Mouse (Mus musculus) intestine, postnatal 0 days (tissue): ENCODE measurements around the gene Lsm7. TPM values are rescaled to one million over a fixed set of nuclear protein-coding genes. Genes with fewer than 3 reads are reported as not detected.

Source experiments
- ATAC-seq: fragments of 200-750 bp; cut with Nextera tagmentation; 2 replicates; pipeline ENCODE4 v1.8.0; 2017; ENCODE audit warnings: mild to moderate bottlenecking, moderate TSS enrichment, moderate library complexity
- H3K27ac ChIP-seq: fragments of 300-500 bp; sonication (generic); 2 replicates; pipeline ENCODE4 v1.5.1; 2014; ENCODE audit warnings: mild to moderate bottlenecking, low read depth, low read length, moderate library complexity
- H3K27me3 ChIP-seq: fragments of 300-500 bp; sonication (generic); replicated peaks from 2 replicates; pipeline ENCODE4 v1.6.1; 2014; ENCODE audit warnings: low read length, mixed read lengths; ENCODE audit not compliant: control insufficient read depth, insufficient read depth
- H3K36me3 ChIP-seq: fragments of 300-500 bp; sonication (generic); 2 replicates; pipeline ENCODE4 v1.6.1; 2014; ENCODE audit warnings: mild to moderate bottlenecking, moderate library complexity; ENCODE audit not compliant: control insufficient read depth, insufficient read depth
- H3K4me1 ChIP-seq: fragments of 300-500 bp; sonication (generic); replicated peaks from 2 replicates; pipeline ENCODE4 v1.6.1; 2014; ENCODE audit warnings: antibody characterized with exemption, low read length, mixed read lengths; ENCODE audit not compliant: control insufficient read depth, insufficient read depth
- H3K4me2 ChIP-seq: fragments of 300-500 bp; sonication (generic); replicated peaks from 2 replicates; pipeline ENCODE4 v1.6.1; 2014; ENCODE audit warnings: low read depth, mild to moderate bottlenecking, moderate library complexity
- H3K4me3 ChIP-seq: fragments of 300-500 bp; sonication (generic); 2 replicates; pipeline ENCODE4 v1.5.1; 2014; ENCODE audit warnings: low read depth, low read length
- H3K9ac ChIP-seq: fragments of 300-500 bp; sonication (generic); 2 replicates; pipeline ENCODE4 v1.6.1; 2014; ENCODE audit warnings: mild to moderate bottlenecking, low read depth, low read length
- H3K9me3 ChIP-seq: fragments of 300-500 bp; sonication (generic); 2 replicates; pipeline ENCODE4 v1.6.1; 2016; ENCODE audit warnings: mixed run types; ENCODE audit not compliant: control insufficient read depth
- CTCF ChIP-seq: sonication (generic); IDR thresholded peaks from 2 replicates; pipeline ENCODE4 v1.5.1; 2016; ENCODE audit warnings: low read depth, mild to moderate bottlenecking, control low read depth, antibody characterized with exemption, moderate library complexity
- WGBS: fragments of 180-500 bp; shearing (Covaris S2); extraction: QIAGEN DNeasy Blood & Tissue Kit; methylation state at CpG from one replicate; pipeline ENCODE4 v1.1.7; 2014; 5-methylcytosine and 5-hydroxymethylcytosine counted together
- polyA plus RNA-seq: library from polyadenylated mRNA; unstranded; fragments of >200 nt; fragmentation: Nextera tagmentation; extraction: Ambion mirVana; gene quantifications from 2 replicates; pipeline ENCODE4 v1.2.1, GENCODE M21; 2015

The Lsm7 gene
- polyA plus RNA-seq, 1 experiment from 2014 or later = 130 TPM

DNA sequence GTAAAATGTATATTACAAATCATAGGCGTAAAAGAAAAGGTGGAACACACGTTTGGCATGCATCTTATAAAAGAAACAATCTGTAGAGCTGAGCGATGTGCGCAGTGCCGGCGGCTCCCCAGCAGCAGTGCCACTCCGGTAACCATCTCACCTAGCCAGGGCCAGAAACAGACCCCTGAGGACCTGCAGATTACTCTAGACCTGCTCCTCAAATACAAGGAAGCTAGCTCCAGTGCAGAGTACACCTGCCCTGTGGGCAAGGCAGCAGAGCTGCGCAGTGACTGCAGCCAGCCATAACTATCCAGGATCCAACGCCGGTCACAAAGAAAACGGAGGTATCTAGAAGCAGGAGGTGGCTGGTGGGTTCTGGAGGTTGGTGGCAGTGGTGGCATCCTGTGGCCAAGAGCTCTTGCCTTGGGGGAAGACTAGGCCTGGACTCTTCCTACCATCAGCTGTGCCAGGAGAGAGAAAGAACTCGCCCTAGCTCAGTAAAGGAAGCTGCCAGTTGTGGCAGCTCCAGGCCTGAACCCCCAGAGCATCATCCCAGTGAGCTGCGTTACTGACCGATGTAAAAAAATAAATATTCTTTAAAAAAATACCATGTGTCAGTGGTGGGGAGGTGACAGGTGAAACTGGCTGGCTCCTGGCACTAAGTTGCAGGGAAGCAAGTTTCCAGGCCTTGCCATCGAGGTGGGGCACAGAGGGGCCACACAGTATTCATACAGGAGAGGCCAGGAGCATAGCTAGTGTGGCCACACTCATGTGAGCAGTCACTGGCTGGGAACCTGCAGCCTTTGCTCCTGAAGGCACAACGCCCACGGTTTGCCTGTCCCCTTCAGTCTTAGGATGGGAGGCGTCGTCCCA is 46.6 kb upstream of the Lsm7 start:
- Histone ChIP-seq H3K9me3 (no peaks in the 10 kb centered on the region), H3K27me3 (no peaks in the 10 kb centered on the region), H3K4me1 (peaks cover 11% of the 10 kb centered on the region), H3K27ac (peak overlapping the region; percentile 28; the same call in 1 of the 2 replicates), H3K36me3 (peaks cover 36% of the 10 kb centered on the region), H3K9ac (no peak overlapping the region), H3K4me3 (no peak overlapping the region), H3K4me2 (peak overlapping the region; percentile 35; the same call in 1 of the 2 replicates)
- WGBS = 85% methylated on average over 19 of the region's 19 CpGs
- TF ChIP-seq CTCF = no peak
- no peak for ATAC-seq

DNA sequence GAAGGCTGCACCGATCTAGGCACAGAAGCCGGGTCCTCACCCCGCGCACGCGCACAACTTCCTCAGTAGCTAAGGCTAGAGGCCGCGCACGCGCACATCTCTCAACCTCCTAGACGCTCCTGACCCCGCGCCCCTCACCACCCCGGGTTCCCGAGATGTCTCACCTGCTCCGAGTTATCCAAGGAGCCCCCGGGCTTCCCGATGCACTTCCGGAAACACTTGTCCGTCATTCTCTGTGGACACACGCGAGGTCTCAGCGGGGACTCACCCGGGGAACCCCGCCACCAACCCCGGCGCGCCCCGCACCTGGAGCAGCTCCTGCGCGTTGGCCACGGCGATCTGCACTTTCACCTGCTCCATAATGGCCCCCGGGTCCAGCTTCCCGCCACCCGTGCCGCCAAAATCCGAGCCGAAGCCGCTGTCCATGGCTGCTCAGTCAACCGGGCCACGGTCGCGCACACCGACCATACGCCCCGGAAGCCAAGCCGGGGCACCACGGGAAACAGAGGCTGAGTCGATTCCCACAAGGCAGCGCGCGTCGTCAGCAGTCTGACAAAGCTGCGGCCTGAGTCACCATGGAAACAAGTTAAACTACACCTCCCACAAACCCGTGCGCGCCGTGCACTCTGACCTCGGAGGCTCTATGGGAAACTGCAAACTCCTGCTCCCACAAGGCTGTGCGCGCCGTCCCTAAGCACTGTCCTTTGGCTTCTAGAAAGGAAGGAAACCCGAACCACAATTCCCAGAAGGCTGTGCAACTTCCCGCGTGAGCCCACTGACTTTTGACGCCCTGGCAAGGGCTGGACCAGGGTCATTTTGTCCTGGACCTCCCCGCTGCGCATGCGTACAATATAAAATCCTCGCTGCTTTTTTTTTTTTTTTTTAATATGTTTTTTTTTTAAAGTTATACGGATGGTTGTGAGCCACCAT is 45.6 kb upstream of the Lsm7 start, which contains the start of gene Timm13:
TSS of gene Timm13 (minus strand) at position 652 of the 930 bp plus-strand sequence.
- Histone ChIP-seq H3K27ac (peak within 1 kb of the TSS; percentile 55), H3K4me1 (peaks cover 11% of the 10 kb centered on the region), H3K4me2 (peak within 1 kb of the TSS; percentile 87), H3K4me3 (peak within 1 kb of the TSS; percentile 78), H3K27me3 (no peaks in the 10 kb centered on the region), H3K9ac (peak within 1 kb of the TSS; percentile 65), H3K9me3 (no peaks in the 10 kb centered on the region), H3K36me3 (peaks cover 30% of the 10 kb centered on the region)
- ATAC-seq = peak; percentile 96
- WGBS = under 1% methylated on average over 72 of the region's 72 CpGs
- no peak for TF ChIP-seq CTCF

DNA sequence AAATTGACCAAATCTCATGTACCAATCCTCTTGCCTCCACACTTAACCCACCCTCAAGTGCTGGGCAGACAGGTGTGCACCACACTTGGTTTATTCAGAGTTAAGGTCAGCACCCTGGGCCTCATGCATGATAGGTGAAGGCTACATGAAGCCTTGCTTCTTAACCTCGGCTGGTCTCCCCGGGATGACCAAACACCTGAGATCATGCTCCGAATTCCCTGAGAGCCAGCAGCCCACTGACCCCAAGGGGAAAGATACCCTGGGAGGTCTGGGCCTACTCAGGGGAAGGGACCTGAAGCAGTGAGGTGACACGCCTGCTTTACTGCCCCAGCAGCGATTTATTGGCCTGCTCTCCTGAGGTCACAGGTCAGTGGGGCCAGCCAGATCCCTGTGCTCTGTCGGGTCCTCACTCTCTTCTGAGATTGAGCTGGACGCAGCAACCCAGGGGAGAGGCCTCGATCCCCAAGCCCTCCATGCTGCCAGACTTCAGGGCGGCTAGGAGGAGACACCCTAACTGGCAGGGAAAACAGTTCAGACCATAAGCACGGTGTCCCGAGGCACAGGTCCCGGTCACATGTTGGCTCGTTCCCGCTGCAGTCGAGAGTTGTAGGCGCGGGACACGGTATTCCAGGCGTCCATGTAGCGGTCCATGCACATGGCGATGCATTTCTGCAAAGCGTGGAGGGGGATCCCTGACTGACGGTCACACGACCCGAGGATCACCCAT is 44.7 kb upstream of the Lsm7 start:
- no peaks in the 10 kb centered on the region for H3K9me3 ChIP-seq
- WGBS = 10% methylated on average over 25 of the region's 25 CpGs
- H3K27me3 ChIP-seq = no peaks in the 10 kb centered on the region
- H3K4me1 ChIP-seq = peaks cover 11% of the 10 kb centered on the region
- no peak; the same call in 1 of the 2 replicates for ATAC-seq
- peak overlapping the region; percentile 8; the same call in 1 of the 2 replicates for H3K27ac ChIP-seq
- peak overlapping the region; percentile 87 for H3K4me2 ChIP-seq
- peaks cover 25% of the 10 kb centered on the region for H3K36me3 ChIP-seq
- H3K4me3 ChIP-seq = peak overlapping the region; percentile 78
- no peak for TF ChIP-seq CTCF
- H3K9ac ChIP-seq = peak overlapping the region; percentile 65

GRCm38 (mm10) chr10:80899074-80899473 is 44.1 kb upstream of the Lsm7 start:
- Histone ChIP-seq H3K4me1 (peaks cover 11% of the 10 kb centered on the region), H3K36me3 (peaks cover 18% of the 10 kb centered on the region), H3K27ac (0 out of 2 replicates have a peak overlapping the region, but pooled peaks have one; percentile 8), H3K9ac (no peak overlapping the region), H3K27me3 (no peaks in the 10 kb centered on the region), H3K4me3 (no peak overlapping the region), H3K4me2 (peak overlapping the region; percentile 87), H3K9me3 (no peaks in the 10 kb centered on the region)
- WGBS = 86% methylated on average over 8 of the region's 8 CpGs
- no peak for ATAC-seq
- TF ChIP-seq CTCF = no peak

- no peak for ATAC-seq
- 38% methylated on average over 41 of the region's 41 CpGs for WGBS
- H3K9ac ChIP-seq = no peak overlapping the region
- no peaks in the 10 kb centered on the region for H3K27me3 ChIP-seq
- H3K4me2 ChIP-seq = no peak overlapping the region
- H3K4me3 ChIP-seq = no peak overlapping the region
- no peak for TF ChIP-seq CTCF
- H3K36me3 ChIP-seq = peaks cover 8% of the 10 kb centered on the region
- peaks cover 11% of the 10 kb centered on the region for H3K4me1 ChIP-seq
- no peak overlapping the region for H3K27ac ChIP-seq
- no peaks in the 10 kb centered on the region for H3K9me3 ChIP-seq
These were observed 43.0 kb upstream of the Lsm7 start for GRCm38 (mm10) chr10:80897861-80898510.
